Mouse (Mus musculus) A20 (cell line): ENCODE measurements around the gene Zc3h13.
A peak's percentile ranks its signal among the peaks of the same experiment; 100 is the strongest.

Experiments used
- DNase-seq: peaks from one replicate; pipeline ENCODE4 v3.0.0-alpha.2; 2011; ENCODE audit warnings: low read depth, low spot score

Gene Zc3h13

GRCm38 (mm10) chr14:75323354-75323753, 39.2 kb downstream of the Zc3h13 start:
- no peak for DNase-seq

DNA sequence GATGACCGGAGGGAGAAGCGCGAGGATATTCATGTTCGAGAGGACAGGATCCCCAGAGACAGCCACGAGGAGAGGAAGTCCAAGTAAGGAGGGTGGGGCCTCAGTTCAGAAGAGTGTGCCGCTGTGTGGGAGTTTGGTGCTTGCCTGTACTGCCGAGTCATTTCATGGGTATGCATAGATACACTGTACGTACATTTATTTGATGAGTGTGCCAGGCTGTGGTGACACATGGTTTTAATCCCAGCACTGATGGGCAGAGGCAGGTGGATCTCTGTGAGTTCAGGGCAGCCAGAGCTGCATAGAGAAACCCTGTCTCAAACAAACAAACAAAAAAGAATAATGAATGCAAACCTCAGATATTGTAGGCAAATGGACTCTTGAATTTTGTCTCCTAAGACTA, 43.9 kb downstream of the Zc3h13 start:
- no peak for DNase-seq

GRCm38 (mm10) chr14:75330621-75331020, 46.4 kb downstream of the Zc3h13 start:
- peak; percentile 35 for DNase-seq

- DNase-seq, result no peak
These were observed 50.1 kb downstream of the Zc3h13 start for GRCm38 (mm10) chr14:75334321-75334720.

- DNase-seq, result no peak
These were observed 53.7 kb downstream of the Zc3h13 start for GRCm38 (mm10) chr14:75337884-75338283.

GRCm38 (mm10) chr14:75346041-75346440, 61.9 kb downstream of the Zc3h13 start:
- DNase-seq, result no peak

DNA sequence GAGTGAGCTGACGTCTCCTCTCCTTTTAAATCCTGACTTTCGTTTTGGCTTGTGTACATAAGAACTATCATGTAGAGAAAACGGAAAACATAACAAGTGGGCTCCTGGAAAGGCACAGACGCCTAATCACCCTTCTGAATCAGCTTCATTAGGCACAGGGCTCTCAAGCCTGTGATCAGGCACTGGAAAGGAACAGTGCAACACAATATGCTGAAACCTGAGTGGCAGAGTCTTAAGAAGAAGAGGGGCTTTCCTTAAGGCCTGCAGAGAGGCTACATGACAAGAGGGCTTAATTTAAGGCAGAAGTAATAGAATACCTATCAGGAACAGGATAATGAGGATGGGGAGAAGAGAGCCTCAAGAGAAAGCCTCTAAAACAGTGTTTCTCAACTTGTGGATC, 67.5 kb downstream of the Zc3h13 start:
- DNase-seq, result no peak

GRCm38 (mm10) chr14:75363316-75363715, 79.1 kb downstream of the Zc3h13 start:
- no peak for DNase-seq

DNA sequence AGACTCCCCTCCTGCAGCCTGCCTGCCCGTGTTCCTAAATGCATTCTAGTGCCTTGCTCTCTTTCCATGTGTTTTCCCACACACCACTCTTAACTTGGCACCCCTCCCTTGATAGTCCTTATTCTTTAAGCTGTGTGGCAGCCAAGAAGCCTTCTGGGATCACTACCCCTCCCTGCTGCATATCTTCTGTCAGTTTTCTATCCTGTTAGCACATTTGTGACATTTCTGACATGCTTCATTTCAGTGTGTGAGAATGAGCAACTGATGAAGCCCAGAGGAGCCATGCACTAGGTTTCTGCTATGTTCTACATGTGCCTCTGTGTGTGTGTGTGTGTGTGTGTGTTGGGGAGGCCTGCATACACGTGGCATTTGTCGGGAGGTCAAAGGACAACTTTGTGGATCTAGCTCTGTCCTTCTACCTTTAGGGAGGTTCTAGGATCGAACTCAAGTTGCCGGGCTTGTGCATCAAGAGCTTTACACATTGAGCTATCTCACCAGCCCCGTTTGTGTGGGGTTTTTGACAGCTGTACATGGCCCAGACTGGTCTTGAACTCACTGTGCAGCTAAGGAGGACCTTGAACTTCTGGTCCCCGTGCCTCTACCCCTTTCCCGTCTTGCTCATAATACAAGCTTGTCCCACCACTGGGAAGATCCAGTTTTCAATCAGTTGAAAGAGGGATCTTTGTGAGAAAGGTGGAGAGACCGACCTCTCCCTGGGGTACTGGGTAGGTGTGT, 81.3 kb downstream of the Zc3h13 start:
- no peak for DNase-seq

GRCm38 (mm10) chr14:75366741-75367140, 82.6 kb downstream of the Zc3h13 start:
- DNase-seq, result peak; percentile 60

- DNase-seq, result no peak
These were observed 83.3 kb downstream of the Zc3h13 start for GRCm38 (mm10) chr14:75367503-75367902.

- no peak for DNase-seq
These were observed 85.7 kb downstream of the Zc3h13 start for GRCm38 (mm10) chr14:75369880-75370279.

- no peak for DNase-seq
These were observed 90.9 kb downstream of the Zc3h13 start for GRCm38 (mm10) chr14:75375006-75375598.

DNA sequence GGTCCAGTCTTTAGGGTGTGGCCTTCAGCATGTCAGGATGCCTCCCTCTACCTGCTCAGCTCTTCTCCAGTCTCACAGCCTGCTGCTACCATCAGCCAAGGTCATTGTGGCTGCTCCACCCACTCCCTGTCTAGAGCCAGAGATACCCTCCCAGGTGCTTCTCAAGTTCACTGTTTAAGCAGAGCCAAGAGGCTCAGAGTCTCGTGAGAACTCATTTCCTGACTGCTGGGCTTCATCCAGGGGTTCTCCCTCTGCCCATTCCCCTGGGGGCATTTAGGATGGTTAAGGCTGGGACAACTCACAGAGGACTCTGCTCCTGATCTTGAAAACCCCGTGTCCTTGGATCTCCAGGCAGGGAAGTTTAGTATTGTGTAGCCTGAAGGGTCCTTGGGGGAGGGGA, 92.1 kb downstream of the Zc3h13 start:
- no peak for DNase-seq

DNA sequence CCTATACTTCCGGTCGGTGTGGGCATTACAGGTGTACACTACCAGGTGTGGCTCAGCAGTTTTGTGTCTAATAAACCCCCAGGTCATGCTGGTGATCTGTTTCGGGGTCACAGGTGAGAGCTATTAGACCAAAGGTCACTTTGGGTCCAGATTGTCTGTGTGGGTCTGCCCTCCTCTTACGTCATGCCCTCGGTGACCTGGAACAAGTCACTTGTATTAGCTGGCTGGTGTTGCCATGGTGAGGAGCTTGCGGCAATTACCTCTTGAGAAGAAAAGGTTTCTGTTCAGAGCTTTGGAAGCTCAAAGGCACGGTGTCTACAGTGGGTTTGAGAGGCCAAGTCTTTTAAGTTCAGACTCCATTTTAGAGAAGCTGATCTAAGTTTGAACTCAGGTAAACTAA, 93.4 kb downstream of the Zc3h13 start:
- DNase-seq, result no peak
